Mouse (Mus musculus) G1E (cell line): ENCODE measurements around the gene Bahcc1.

Experiments used
- CTCF ChIP-seq: IDR thresholded peaks from 2 replicates; pipeline ENCODE4 v1.5.1; 2012; ENCODE audit warnings: low read depth, low read length, inconsistent platforms, mixed read lengths
- GATA1 ChIP-seq: IDR thresholded peaks from 2 replicates; pipeline ENCODE4 v1.6.1; 2012; ENCODE audit warnings: borderline replicate concordance, low read length, inconsistent platforms, mixed read lengths
- POLR2AphosphoS5 ChIP-seq: IDR thresholded peaks from 2 replicates; pipeline ENCODE4 v1.6.1; 2012; ENCODE audit warnings: low read depth, low read length, inconsistent platforms; ENCODE audit not compliant: insufficient replicate concordance

- no peak for TF ChIP-seq CTCF
- TF ChIP-seq POLR2AphosphoS5, result no peak
- no peak for TF ChIP-seq GATA1
Measured at GRCm38 (mm10) chr11:120224488-120225255, 8.1 kb upstream of the Bahcc1 start.
